Mouse (Mus musculus) cerebellum, adult 2 months (tissue): ENCODE data around the gene Raet1e. TPM values are rescaled to one million over a fixed set of nuclear protein-coding genes. Genes with fewer than 3 reads are reported as not detected.
"Not testable (repeated sequence)": the region's sequence is repeated elsewhere in the genome, so short reads cannot be mapped to it uniquely, and the experiment has no call there.

Experiments used
- DNase-seq, 2 experiments: peaks; one replicate each; pipeline ENCODE4 v3.0.0; 2021
- H3K27ac ChIP-seq: fragments of 200-500 bp; 2 replicates; pipeline ENCODE4 v1.5.1; 2012; ENCODE audit warnings: low read length, control low read depth, inconsistent platforms; ENCODE audit not compliant: insufficient read depth
- H3K27me3 ChIP-seq: fragments of 200-500 bp; 2 replicates; pipeline ENCODE4 v1.6.1; 2012; ENCODE audit warnings: inconsistent platforms, mild to moderate bottlenecking, low read length, moderate library complexity; ENCODE audit not compliant: control insufficient read depth, insufficient read depth
- H3K4me1 ChIP-seq: fragments of 200-500 bp; 2 replicates; pipeline ENCODE4 v1.6.1; 2011; ENCODE audit warnings: low read length; ENCODE audit not compliant: control insufficient read depth, insufficient read depth
- H3K4me3 ChIP-seq: fragments of 200-500 bp; replicated peaks from 2 replicates; pipeline ENCODE3; 2011; ENCODE audit warnings: mild to moderate bottlenecking, low read depth, low read length, control low read depth; ENCODE audit not compliant: insufficient read depth
- CTCF ChIP-seq: fragments of 200-500 bp; IDR thresholded peaks from 2 replicates; pipeline ENCODE4 v1.5.1; 2011; ENCODE audit warnings: low read depth, mild to moderate bottlenecking, control low read depth, low read length, moderate library complexity, borderline replicate concordance; ENCODE audit not compliant: insufficient read depth
- POLR2A ChIP-seq: fragments of 200-500 bp; IDR thresholded peaks from 2 replicates; pipeline ENCODE4 v1.6.1; 2011; ENCODE audit warnings: low read length, control low read depth, borderline replicate concordance; ENCODE audit not compliant: insufficient read depth
- WGBS: fragments of 180-500 bp; shearing (Covaris S2); methylation state at CpG from one replicate; pipeline ENCODE4 v1.1.7; 2018; 5-methylcytosine and 5-hydroxymethylcytosine counted together
- polyA plus RNA-seq: library from polyadenylated mRNA; depleted of rRNA; stranded (reverse); fragments of >200 nt; gene quantifications from 2 replicates; pipeline ENCODE4 v1.2.3, GENCODE M21; 2012; rRNA removed

Raet1e gene
- not detected in 2 replicates for polyA plus RNA-seq

DNA sequence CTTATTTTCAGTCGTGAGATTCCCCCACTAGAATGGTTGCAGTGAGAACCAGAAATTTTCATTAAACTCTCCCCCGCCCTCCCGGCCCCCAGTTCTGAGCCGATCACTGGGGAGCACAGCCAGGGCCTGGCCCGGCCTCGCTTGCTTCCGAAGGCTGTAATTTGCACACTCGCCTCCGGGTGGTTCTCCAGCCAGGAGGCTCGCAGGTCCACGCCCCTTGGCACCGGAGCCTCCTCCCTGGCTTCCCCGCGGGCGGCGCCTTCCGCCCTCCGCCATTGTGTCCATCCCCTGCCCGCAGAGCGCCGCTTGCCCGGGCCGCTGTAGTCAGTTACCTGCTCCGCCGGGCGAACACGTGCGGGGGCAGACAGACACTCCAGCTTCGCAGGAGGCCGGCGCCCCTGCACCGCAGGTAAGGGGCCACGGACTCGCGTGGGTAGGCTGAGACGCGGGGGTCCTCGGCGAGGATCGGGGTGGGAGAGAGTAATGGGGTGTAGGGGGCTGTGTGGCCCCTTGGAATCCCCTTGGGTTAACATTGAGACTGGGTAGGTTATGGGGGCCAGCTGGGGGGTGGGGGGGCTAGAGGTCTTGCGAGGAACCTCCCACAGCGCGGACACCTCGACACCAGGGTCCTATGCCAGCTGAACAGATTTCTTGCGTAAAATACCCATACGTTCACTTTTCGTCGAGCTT, at the start of gene Raet1e, which contains the start of gene H60b:
TSS of gene Raet1e (plus strand) at position 260 of the 690 bp plus-strand sequence.
TSS of gene H60b (plus strand) at position 277 of the 690 bp plus-strand sequence.
- H3K4me1 ChIP-seq, H3K27ac ChIP-seq, H3K4me3 ChIP-seq, H3K27me3 ChIP-seq, DNase-seq: not testable (repeated sequence)
- 2% methylated on average over 48 of the region's 48 CpGs for WGBS

DNA sequence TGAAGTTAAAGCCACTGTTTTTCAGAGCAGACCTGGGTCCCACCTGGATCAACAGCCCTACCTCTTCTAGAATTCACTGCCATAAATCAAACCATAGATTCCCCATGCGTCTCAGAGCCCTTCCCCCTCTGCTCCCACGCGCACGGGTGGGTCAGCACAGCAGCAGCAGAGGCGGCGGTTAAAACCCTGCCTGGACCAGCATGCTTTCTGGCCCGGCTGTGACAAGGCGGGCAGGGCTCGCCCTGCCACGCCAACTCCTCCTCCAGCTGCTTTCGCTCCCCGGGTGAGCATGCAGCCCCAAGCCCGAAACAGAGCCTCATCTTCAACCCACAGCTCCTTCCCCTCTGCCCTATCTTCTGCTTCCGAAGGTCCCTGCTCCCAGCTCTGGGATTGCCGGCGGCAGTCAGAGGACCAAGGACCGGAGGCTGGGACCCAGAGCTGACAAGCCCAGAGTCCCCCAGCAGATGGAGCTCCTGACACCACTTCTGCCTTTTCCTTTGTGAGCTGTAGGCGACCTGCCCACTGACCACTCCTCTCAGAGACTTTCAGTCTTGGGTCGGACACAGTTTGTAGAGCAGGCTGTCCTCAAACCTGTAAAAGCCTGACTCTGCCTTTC, 17.6 kb upstream of the Raet1e start:
- no peaks in the 10 kb centered on the region for H3K4me1 ChIP-seq
- no peaks in the 10 kb centered on the region for H3K27me3 ChIP-seq
- TF ChIP-seq CTCF (peak; percentile 53; the same call in 1 of the 2 replicates), POLR2A (no peak)
- WGBS: 3% methylated on average over 19 of the region's 19 CpGs
- peak; percentile 55 to 70 for DNase-seq
- peak overlapping the region; percentile 49 for H3K4me3 ChIP-seq
- no peak overlapping the region for H3K27ac ChIP-seq

DNA sequence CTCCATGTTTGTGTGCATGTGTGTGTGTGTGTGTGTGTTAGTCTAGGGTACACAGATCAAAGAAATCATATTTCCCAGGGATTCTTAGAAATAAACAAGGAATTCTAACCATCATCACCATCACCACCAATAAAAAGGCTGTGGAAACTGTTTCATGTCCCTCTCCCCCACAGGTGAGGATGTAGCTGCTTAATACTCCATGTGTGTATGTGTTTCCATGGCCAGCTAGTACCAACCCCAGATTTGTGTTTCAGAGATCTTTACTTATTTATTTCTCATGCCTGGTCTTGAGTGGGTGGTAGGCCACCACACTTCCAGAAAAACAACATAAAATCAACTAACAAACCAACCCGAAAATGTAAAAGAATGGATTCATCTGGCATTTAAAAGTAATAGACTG, 16.2 kb upstream of the Raet1e start:
- not testable (repeated sequence) for H3K4me3 ChIP-seq, H3K4me1 ChIP-seq, DNase-seq, H3K27ac ChIP-seq, H3K27me3 ChIP-seq
- 84% methylated on average over 1 of the region's 1 CpGs for WGBS

DNA sequence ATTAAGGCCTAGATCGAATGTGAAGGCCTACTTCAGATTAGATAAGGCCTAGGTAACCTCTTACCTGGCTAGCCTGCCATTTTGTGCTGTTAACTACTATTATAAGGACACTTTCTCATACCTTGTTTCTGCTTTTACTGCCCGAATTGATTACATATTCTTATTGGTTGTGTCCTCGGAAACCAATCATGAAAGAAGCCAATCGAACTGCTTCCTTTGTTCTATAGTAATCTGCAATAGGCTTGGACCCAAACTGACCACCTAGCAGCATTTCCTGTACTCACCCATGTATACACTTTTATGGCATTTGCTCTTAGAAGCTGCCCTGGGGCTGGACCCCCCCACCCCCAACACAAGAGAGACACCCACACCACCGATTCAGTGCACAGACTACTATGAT, 15.4 kb upstream of the Raet1e start:
- H3K4me3 ChIP-seq: no peak overlapping the region
- TF ChIP-seq POLR2A (no peak), CTCF (no peak)
- 71% methylated on average over 5 of the region's 5 CpGs for WGBS
- DNase-seq: no peak
- no peak overlapping the region for H3K27ac ChIP-seq
- H3K4me1 ChIP-seq: no peaks in the 10 kb centered on the region
- H3K27me3 ChIP-seq: no peaks in the 10 kb centered on the region

DNA sequence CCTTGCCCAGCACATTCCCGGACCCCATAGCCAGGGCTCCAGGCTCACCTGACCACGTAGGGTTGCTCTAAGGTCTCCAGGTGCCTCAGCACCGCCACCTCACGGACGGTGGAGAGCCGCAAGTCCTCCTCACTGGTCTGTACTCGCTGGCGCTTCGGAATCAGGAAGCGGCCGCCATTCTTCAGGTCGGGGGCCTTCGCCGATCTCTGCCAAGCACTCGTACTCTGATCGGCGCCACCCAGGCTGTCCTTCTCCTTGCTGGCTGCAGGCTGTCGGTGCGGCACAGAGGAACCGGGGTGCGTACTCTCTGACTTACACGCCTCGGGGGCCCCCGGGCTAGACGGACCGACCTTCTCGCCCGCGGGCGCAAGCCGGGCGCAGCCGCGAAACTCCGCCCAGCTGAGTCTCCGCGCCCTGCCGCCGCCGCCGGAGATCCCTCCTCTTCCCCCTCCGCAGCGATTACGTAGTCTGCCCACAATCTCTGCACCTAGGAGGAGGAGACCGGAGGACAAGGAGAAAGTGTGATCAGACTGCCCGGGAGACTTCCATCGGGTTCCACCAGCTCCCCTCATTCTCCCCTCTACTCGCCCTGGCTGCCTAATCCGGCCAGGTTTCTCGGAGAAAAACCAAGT, 9.8 kb upstream of the Raet1e start:
- DNase-seq: peak; percentile 43 to 56
- no peak for TF ChIP-seq POLR2A
- peak; percentile 25; the same call in 1 of the 2 replicates for TF ChIP-seq CTCF
- under 1% methylated on average over 45 of the region's 50 CpGs for WGBS

DNA sequence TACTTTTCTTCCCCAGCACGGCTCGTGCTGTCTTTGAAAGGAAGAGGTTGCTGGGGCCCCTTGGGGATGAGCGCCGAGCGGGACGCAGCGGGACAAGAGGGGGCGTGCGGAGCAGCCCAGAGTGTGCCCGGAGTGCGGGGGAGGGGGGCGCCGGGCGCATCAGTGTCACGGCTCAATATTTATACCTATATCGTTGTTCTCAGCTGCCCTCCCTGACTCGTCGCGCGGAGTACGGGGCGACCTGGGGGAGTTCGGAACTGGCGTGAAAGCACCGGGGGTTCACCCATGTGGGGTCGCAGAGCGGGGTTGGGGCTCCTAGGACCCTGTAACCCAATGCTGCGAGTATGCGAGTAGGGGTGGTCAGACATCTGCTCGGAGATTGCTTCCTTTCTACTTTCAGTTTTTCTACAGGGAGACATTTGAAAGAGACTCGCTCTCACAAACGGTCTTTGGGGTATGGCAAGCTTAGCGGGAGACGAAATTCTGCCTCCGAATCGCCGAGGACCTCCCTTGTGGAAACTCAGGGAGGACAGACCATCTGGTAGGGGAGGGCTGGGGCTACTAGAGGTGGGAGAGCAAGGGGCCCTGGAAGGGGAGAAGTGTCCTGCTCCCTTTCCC, 9.2 kb upstream of the Raet1e start, which contains the start of gene E030030I06Rik:
TSS of gene E030030I06Rik (minus strand) at position 198 of the 618 bp plus-strand sequence.
- no peak within 1 kb of the TSS for H3K27ac ChIP-seq
- H3K4me1 ChIP-seq: no peaks in the 10 kb centered on the region
- H3K4me3 ChIP-seq: peak within 1 kb of the TSS; percentile 72
- TF ChIP-seq CTCF: no peak
- no peak for TF ChIP-seq POLR2A
- under 1% methylated on average over 37 of the region's 37 CpGs for WGBS
- peak in 1 of 2 experiments; percentile 50 for DNase-seq
- H3K27me3 ChIP-seq: peaks cover 8% of the 10 kb centered on the region; the same call in 1 of the 2 replicates

More for the DNA sequence above, 9.8 kb upstream of the Raet1e start:
- Histone ChIP-seq H3K27me3 (peaks cover 8% of the 10 kb centered on the region; the same call in 1 of the 2 replicates), H3K4me1 (no peaks in the 10 kb centered on the region), H3K27ac (no peak overlapping the region), H3K4me3 (peak overlapping the region; percentile 72)

DNA sequence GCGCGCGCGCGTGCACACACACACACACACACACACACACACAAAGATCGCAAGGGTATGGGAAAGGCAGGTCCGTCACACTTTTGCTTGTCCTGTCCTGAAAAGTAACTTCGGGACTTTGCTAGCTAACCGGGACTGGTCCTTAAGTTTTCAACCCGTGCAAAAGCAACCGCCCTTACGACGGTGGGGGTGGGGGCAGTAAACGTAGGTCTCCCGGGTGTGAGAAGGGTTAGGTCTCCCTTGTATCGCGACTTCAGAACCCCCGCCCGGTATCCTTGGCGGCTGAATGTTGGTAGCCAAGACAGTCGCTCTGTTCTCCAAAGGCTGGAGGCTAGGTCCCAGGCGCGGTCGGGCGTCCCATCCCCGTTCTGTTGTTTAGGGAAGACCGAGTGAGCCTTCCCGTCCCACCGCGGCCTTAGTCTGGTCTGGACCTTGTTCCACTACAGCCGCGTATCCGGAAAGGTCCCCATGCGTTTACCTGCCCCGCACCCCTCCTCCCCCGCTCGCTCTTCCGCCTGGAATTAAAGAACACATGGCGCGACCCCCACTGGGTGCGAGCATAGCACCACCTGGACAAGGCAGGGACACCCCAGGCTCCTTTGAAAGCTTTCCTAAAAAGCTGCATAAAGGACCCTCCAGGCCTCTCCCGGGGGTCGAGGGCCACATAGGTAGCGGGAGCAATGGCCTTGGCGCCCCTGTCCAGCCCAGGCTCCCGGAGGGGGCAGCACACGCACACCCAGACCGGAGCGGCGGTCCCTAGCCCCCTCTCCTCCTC, 8.5 kb upstream of the Raet1e start:
- TF ChIP-seq CTCF: no peak
- no peak for TF ChIP-seq POLR2A
- Histone ChIP-seq H3K27ac (no peak overlapping the region), H3K4me3 (peak overlapping the region; percentile 72), H3K4me1 (no peaks in the 10 kb centered on the region), H3K27me3 (peaks cover 8% of the 10 kb centered on the region; the same call in 1 of the 2 replicates)
- under 1% methylated on average over 50 of the region's 50 CpGs for WGBS
- DNase-seq: no peak
